Mouse (Mus musculus) intestine, embryonic 14.5 days (tissue): ENCODE results near the gene Faap20. TPM values are rescaled to one million over a fixed set of nuclear protein-coding genes. Genes with fewer than 3 reads are reported as not detected.

ENCODE experiments used
- ATAC-seq: fragments of 200-750 bp; cut with Nextera tagmentation; replicated peaks from 2 replicates; pipeline ENCODE4 v1.8.0; 2017; ENCODE audit warnings: low read depth, moderate number of reproducible peaks, moderate TSS enrichment, moderate library complexity; ENCODE audit not compliant: low FRiP score, low TSS enrichment
- DNase-seq: peaks from one replicate; pipeline ENCODE4 v3.0.0-alpha.2; 2018; ENCODE audit warnings: low spot score
- H3K27ac ChIP-seq: fragments of 300-500 bp; sonication (generic); 2 replicates; pipeline ENCODE4 v1.5.1; 2014; ENCODE audit warnings: low read depth, mild to moderate bottlenecking, control low read depth
- H3K27me3 ChIP-seq: fragments of 300-500 bp; sonication (generic); replicated peaks from 2 replicates; pipeline ENCODE4 v1.6.1; 2014; ENCODE audit warnings: low read length, control low read depth; ENCODE audit not compliant: control insufficient read depth, insufficient read depth
- H3K36me3 ChIP-seq: fragments of 300-500 bp; sonication (generic); 2 replicates; pipeline ENCODE4 v1.6.1; 2014; ENCODE audit warnings: low read length, control low read depth; ENCODE audit not compliant: control insufficient read depth, insufficient read depth
- H3K4me1 ChIP-seq: fragments of 300-500 bp; sonication (generic); replicated peaks from 2 replicates; pipeline ENCODE4 v1.6.1; 2014; ENCODE audit warnings: low read length, control low read depth, mixed read lengths; ENCODE audit not compliant: control insufficient read depth, insufficient read depth
- H3K4me2 ChIP-seq: fragments of 300-500 bp; sonication (generic); 2 replicates; pipeline ENCODE4 v1.6.1; 2014; ENCODE audit warnings: low read length
- H3K4me3 ChIP-seq: fragments of 300-500 bp; sonication (generic); 2 replicates; pipeline ENCODE4 v1.5.1; 2014; ENCODE audit warnings: low read depth, low read length, control low read depth, mixed read lengths
- H3K9ac ChIP-seq: fragments of 300-500 bp; sonication (generic); 2 replicates; pipeline ENCODE4 v1.6.1; 2014; ENCODE audit warnings: mild to moderate bottlenecking, low read length
- H3K9me3 ChIP-seq: fragments of 300-500 bp; sonication (generic); 2 replicates; pipeline ENCODE4 v1.6.1; 2016; ENCODE audit warnings: low read length, control low read depth; ENCODE audit not compliant: control insufficient read depth
- WGBS: fragments of 180-500 bp; shearing (Covaris S2); extraction: QIAGEN DNeasy Blood & Tissue Kit; methylation state at CpG from one replicate; pipeline ENCODE4 v1.1.7; 2014; 5-methylcytosine and 5-hydroxymethylcytosine counted together
- polyA plus RNA-seq: library from polyadenylated mRNA; unstranded; fragments of >200 nt; fragmentation: Nextera tagmentation; extraction: Ambion mirVana; gene quantifications from 2 replicates; pipeline ENCODE4 v1.2.1, GENCODE M21; 2014

Faap20 gene
- polyA plus RNA-seq, 1 experiment from 2014 or later: 81.2 TPM

GRCm38 (mm10) chr4:155218104-155218732, 31.4 kb upstream of the Faap20 start:
- Histone ChIP-seq H3K27ac (no peak overlapping the region), H3K4me2 (peak overlapping the region; percentile 99), H3K9me3 (no peaks in the 10 kb centered on the region), H3K4me1 (peaks cover 70% of the 10 kb centered on the region), H3K27me3 (no peaks in the 10 kb centered on the region), H3K36me3 (peaks cover 5% of the 10 kb centered on the region; the same call in 1 of the 2 replicates), H3K9ac (no peak overlapping the region), H3K4me3 (0 out of 2 replicates have a peak overlapping the region, but pooled peaks have one; percentile 88)
- no peak for ATAC-seq
- 81% methylated on average over 9 of the region's 9 CpGs for WGBS
- DNase-seq: no peak

DNA sequence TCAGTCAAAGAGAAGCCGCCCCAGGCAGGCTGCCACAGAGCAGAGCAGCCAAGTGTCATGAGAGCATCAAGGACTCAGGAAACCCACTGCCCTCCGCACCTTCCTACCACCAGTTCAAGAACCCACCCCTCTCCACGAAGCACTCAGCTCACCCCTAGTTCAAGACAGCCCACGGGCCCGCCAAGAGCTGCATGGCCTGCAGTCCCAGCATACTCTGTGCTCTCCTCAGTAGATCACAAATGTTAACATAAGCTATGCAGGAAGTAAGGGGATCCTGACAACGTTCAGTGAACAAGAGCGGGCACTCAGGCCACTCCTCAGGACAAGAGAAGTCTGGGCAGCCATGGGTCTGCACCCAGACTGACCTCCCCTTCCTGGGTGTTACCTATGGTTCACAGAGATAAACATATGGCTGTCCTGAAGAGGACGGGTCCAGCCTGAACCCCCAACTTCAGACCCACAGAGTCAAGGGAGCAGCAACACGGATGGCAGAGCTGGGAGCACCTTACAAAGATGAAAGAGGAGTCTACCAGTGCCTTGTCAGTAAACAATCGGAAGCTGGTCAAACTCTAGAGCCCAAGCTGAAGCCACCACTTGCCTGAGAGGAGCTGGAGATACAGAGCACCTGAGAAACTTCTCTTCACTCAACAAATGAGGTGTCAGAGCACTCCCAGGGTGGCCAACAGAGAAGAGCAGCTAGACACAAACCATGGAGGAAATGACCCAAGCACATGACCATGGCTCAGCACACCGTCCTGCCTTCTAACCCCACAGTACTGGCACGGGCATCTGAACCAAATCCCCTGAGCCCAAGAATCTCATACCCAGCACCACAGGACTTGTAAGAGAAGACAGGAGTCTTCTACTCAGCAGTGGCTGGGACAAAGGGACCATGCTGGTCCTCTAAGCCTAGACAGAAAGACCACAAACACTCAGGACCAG, 30.1 kb upstream of the Faap20 start:
- peaks cover 65% of the 10 kb centered on the region for H3K4me1 ChIP-seq
- H3K36me3 ChIP-seq: peaks cover 5% of the 10 kb centered on the region; the same call in 1 of the 2 replicates
- ATAC-seq (no peak), DNase-seq (no peak)
- peak overlapping the region; percentile 84 for H3K9ac ChIP-seq
- no peaks in the 10 kb centered on the region for H3K27me3 ChIP-seq
- no peaks in the 10 kb centered on the region for H3K9me3 ChIP-seq
- H3K27ac ChIP-seq: no peak overlapping the region
- H3K4me2 ChIP-seq: peak overlapping the region; percentile 99
- WGBS: 40% methylated on average over 12 of the region's 12 CpGs
- peak overlapping the region; percentile 88 for H3K4me3 ChIP-seq

DNA sequence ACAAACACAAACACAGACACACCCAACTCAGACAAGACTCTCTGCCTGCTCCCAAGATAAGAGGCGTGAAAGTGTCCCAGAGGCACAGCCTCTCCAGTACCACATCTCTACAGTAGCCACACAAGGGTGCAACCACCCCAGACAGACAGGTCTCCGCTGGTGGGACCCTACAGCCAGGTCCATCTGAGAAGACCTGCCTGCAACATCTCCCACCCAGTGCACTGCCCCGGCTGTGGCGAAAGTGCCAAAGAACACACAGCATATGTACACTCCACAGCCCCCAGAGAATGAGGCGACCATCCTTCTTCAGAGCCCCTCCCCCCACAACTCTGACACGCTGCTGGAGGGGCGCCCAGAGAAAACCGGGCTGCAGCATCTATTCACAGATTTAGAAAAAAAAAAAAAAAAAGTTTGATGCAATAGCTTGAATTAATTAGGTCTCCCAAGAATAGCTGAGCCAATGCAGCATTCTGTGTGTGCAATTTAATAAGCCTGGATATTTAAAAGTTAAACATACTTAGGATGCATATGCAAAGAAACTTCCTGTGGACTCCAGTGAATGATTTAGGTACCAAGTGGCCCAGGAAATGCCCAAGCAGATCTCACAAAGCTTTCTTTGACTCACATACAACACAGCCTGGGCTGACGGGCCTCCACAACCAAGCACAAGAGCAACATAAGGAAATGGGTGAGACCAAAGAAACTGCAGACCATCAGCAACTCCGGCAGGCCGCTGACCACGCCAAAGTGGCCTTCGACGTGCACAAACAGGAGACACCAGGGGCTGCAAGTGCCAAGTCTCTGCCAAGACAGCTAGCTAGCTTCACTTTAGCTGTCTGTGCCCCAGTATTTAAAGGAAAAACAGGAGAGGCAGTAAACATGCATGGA, 29.1 kb upstream of the Faap20 start:
- ATAC-seq: no peak
- Histone ChIP-seq H3K9ac (peak overlapping the region; percentile 84), H3K27me3 (no peaks in the 10 kb centered on the region), H3K27ac (0 out of 2 replicates have a peak overlapping the region, but pooled peaks have one; percentile 36), H3K4me3 (peak overlapping the region; percentile 88), H3K4me2 (peak overlapping the region; percentile 99), H3K9me3 (no peaks in the 10 kb centered on the region), H3K36me3 (peaks cover 5% of the 10 kb centered on the region; the same call in 1 of the 2 replicates), H3K4me1 (peaks cover 56% of the 10 kb centered on the region)
- DNase-seq: no peak
- WGBS: 5% methylated on average over 14 of the region's 14 CpGs

DNA sequence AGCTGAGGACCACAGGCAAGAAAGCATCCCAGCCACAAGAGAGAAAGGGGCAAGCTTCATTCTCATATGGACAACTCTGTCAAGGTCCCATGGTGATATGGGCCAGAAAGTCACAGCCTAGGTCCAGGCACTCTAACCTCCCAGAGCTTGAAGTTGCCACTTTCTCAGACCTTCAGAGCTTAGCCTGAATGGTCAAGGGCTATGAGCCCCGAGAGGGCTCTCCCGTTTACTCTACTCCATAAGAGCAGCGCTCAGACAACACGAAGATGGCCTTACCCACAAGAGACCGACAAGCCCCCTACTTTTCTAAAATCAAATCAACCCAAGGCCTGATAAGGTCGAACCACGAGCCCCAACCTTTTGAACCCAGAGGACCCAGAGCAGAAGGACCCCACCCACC, 28.5 kb upstream of the Faap20 start:
- H3K4me1 ChIP-seq: peaks cover 50% of the 10 kb centered on the region
- ATAC-seq (no peak), DNase-seq (no peak)
- H3K9me3 ChIP-seq: no peaks in the 10 kb centered on the region
- peak overlapping the region; percentile 76 for H3K27ac ChIP-seq
- peaks cover 5% of the 10 kb centered on the region; the same call in 1 of the 2 replicates for H3K36me3 ChIP-seq
- 2% methylated on average over 7 of the region's 7 CpGs for WGBS
- peak overlapping the region; percentile 99 for H3K4me2 ChIP-seq
- no peaks in the 10 kb centered on the region for H3K27me3 ChIP-seq
- peak overlapping the region; percentile 84 for H3K9ac ChIP-seq
- peak overlapping the region; percentile 88 for H3K4me3 ChIP-seq

GRCm38 (mm10) chr4:155221599-155222551, 27.7 kb upstream of the Faap20 start:
- ATAC-seq (no peak), DNase-seq (peak; percentile 81)
- H3K4me2 ChIP-seq: peak overlapping the region; percentile 99
- peaks cover 42% of the 10 kb centered on the region for H3K4me1 ChIP-seq
- WGBS: under 1% methylated on average over 78 of the region's 93 CpGs
- peaks cover 2% of the 10 kb centered on the region; the same call in 1 of the 2 replicates for H3K36me3 ChIP-seq
- H3K9me3 ChIP-seq: no peaks in the 10 kb centered on the region
- H3K4me3 ChIP-seq: peak overlapping the region; percentile 88
- peak overlapping the region; percentile 84 for H3K9ac ChIP-seq
- peak overlapping the region; percentile 76 for H3K27ac ChIP-seq
- H3K27me3 ChIP-seq: no peaks in the 10 kb centered on the region

- peak within 1 kb of the TSS; percentile 88 for H3K4me3 ChIP-seq
- peak within 1 kb of the TSS; percentile 84 for H3K9ac ChIP-seq
- no peaks in the 10 kb centered on the region for H3K9me3 ChIP-seq
- H3K4me1 ChIP-seq: peaks cover 36% of the 10 kb centered on the region
- H3K36me3 ChIP-seq: no peaks in the 10 kb centered on the region
- DNase-seq: no peak
- WGBS: 0% methylated on average over 5 of the region's 63 CpGs
- no peak for ATAC-seq
- peak within 1 kb of the TSS; percentile 93 for H3K27ac ChIP-seq
- H3K27me3 ChIP-seq: no peaks in the 10 kb centered on the region
- H3K4me2 ChIP-seq: peak within 1 kb of the TSS; percentile 99
Measured at GRCm38 (mm10) chr4:155222552-155222840, 27.1 kb upstream of the Faap20 start, which contains the start of gene Ski. Ski (minus strand) TSS chr4:155222592.

DNA sequence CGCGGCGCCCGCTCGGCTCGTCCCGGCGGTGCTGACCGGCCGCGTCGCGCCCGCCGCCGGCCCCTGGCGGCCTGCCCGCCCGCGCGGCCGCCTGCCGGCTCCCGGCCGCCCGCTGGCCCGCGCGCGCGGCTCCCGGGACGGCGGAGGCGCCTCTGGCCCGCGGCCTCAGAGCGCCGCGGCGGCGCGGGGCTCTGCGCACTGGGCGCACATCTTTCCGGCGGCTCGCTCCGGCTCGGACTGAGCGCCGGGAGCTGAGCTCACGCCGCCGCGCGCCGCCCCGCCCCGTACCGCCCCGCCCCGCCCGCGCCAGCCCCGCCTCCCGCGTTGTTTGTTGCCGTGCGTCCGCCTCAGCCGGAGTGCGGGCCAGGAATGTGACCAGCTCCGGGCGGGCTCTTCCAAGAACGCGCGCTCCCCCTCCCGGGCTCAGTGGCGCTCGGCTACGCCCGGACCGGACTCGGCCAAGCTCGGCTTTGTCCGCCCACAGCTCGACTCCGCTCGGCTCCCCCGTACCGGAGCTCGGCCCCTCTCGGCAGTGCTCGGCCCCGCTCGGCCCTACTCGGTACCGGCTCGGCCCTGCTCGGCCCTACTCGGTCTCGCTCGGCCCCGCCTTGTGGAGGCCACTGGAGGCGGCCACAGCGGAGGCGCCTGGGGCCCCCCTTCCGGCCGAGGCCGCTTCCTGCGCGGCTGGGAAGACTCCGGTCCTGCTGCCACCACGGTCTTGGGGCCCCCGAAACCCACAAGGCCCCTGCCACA, 26.6 kb upstream of the Faap20 start:
- Histone ChIP-seq H3K4me3 (peak overlapping the region; percentile 88), H3K9me3 (no peaks in the 10 kb centered on the region), H3K9ac (peak overlapping the region; percentile 84), H3K27ac (peak overlapping the region; percentile 93), H3K4me1 (peaks cover 31% of the 10 kb centered on the region), H3K4me2 (peak overlapping the region; percentile 99), H3K27me3 (no peaks in the 10 kb centered on the region), H3K36me3 (no peaks in the 10 kb centered on the region)
- peak; percentile 100 for DNase-seq
- peak; percentile 99 for ATAC-seq
- under 1% methylated on average over 77 of the region's 116 CpGs for WGBS
